Mouse (Mus musculus) heart, adult 18-20 months (tissue): Measurements from ENCODE around the gene Cers5. TPM values are rescaled to one million over a fixed set of nuclear protein-coding genes. Genes with fewer than 3 reads are reported as not detected.

Experiments
- total RNA-seq, 2 experiments: library from RNA; stranded (reverse); gene quantifications; 2 replicates each; pipeline ENCODE4 v1.2.3; 2021

Gene Cers5
- total RNA-seq, 2 experiments from 2014 or later, result 16.6 to 19.9 TPM

Other genes starting within 250 kb of the Cers5 start
- gene Faim2, start 244.7 kb downstream of the Cers5 start, total RNA-seq, result under 1 TPM; 0.22 to 0.28 TPM
- gene Aqp2, start 193.8 kb downstream of the Cers5 start, total RNA-seq, result not detected
- gene Aqp5, start 182.1 kb downstream of the Cers5 start, total RNA-seq, result 1 to 10 TPM in 1 of 2 experiments, under 1 TPM in 1; 0.30 to 2.5 TPM
- under 1 TPM in 1 of 2 experiments, not detected in 1; 0.25 TPM for gene Aqp6, start 171.5 kb downstream of the Cers5 start, total RNA-seq
- 1 to 10 TPM in 1 of 2 experiments, under 1 TPM in 1; 0.82 to 1.6 TPM for gene Racgap1, start 121.2 kb downstream of the Cers5 start, total RNA-seq
- gene Asic1, start 102.5 kb downstream of the Cers5 start, total RNA-seq, result under 1 TPM in 1 of 2 experiments, not detected in 1; 0.49 TPM
- 10 to 100 TPM; 18.6 to 19.0 TPM for gene Smarcd1, start 70.8 kb downstream of the Cers5 start, total RNA-seq
- gene Gm17349, start 67.4 kb downstream of the Cers5 start, total RNA-seq, result 1 to 10 TPM; 2.4 to 4.3 TPM
- 100 to 1,000 TPM in 1 of 2 experiments, 10 to 100 TPM in 1; 53.9 to 160 TPM for gene Gpd1, start 55.4 kb downstream of the Cers5 start, total RNA-seq
- gene Cox14, start 47.3 kb downstream of the Cers5 start, total RNA-seq, result 100 to 1,000 TPM; 238 to 271 TPM
- gene Lima1, start 102.6 kb upstream of the Cers5 start, total RNA-seq, result 10 to 100 TPM; 14.3 to 16.1 TPM
- under 1 TPM; 0.07 to 0.15 TPM for gene Fam186a, start 194.2 kb upstream of the Cers5 start, total RNA-seq
- gene Larp4, start 197.2 kb upstream of the Cers5 start, total RNA-seq, result 10 to 100 TPM; 55.7 to 58.9 TPM